Mouse (Mus musculus) CH12.LX (cell line): ENCODE data around the gene Dnmbp. TPM values are rescaled to one million over a fixed set of nuclear protein-coding genes. Genes with fewer than 3 reads are reported as not detected.

Experiments
- DNase-seq: peaks from one replicate; pipeline ENCODE4 v3.0.0-alpha.2; 2013; ENCODE audit errors: extremely low read depth
- H3K27ac ChIP-seq: 2 replicates; pipeline ENCODE4 v1.5.1; 2012; ENCODE audit warnings: low read depth, mild to moderate bottlenecking, control low read depth, moderate library complexity; ENCODE audit not compliant: insufficient read depth
- H3K27me3 ChIP-seq: replicated peaks from 2 replicates; pipeline ENCODE3; 2012; ENCODE audit warnings: inconsistent platforms
- H3K36me3 ChIP-seq, 2 experiments: replicated peaks in 1 of 2; 2 replicates each; pipeline versions ENCODE3 to v1.6.1; 2012; ENCODE audit warnings: inconsistent platforms in 1 of 2, low read length in 1 of 2, mild to moderate bottlenecking in 1 of 2, mixed read lengths in 1 of 2, moderate library complexity in 1 of 2; ENCODE audit not compliant: control insufficient read depth in 1 of 2, insufficient read depth in 1 of 2
- H3K4me1 ChIP-seq, 2 experiments: 2 replicates each; pipeline ENCODE4 v1.6.1; 2012; ENCODE audit warnings: inconsistent platforms in 1 of 2, moderate library complexity in 1 of 2; ENCODE audit not compliant: insufficient read depth in 2 of 2, control insufficient read depth in 1 of 2
- H3K4me2 ChIP-seq: 2 replicates; pipeline ENCODE4 v1.6.1; 2012; ENCODE audit warnings: low read depth, mild to moderate bottlenecking, control low read depth; ENCODE audit not compliant: poor library complexity, insufficient read depth, severe bottlenecking
- H3K4me3 ChIP-seq, 3 experiments: fragments of 150-350 bp in 1 of 3; sonication (generic) in 1 of 3; replicated peaks in 1 of 3; 2 replicates each; pipeline versions ENCODE3 to v1.5.1; 2011 to 2012; ENCODE audit warnings: low read depth in 2 of 3, low read length in 2 of 3, mild to moderate bottlenecking in 2 of 3, moderate library complexity in 2 of 3, control low read depth in 1 of 3, improper control_type of control experiment in 1 of 3, inconsistent platforms in 1 of 3, mixed read lengths in 1 of 3; ENCODE audit not compliant: poor library complexity in 1 of 3
- H3K79me2 ChIP-seq: replicated peaks from 2 replicates; pipeline ENCODE4 v1.6.1; 2012; ENCODE audit warnings: mild to moderate bottlenecking, moderate library complexity; ENCODE audit not compliant: control insufficient read depth, poor library complexity, insufficient read depth, severe bottlenecking; ENCODE audit errors: extremely low read depth
- H3K9ac ChIP-seq: 2 replicates; pipeline ENCODE4 v1.6.1; 2012; ENCODE audit warnings: low read depth, mild to moderate bottlenecking, control low read depth, moderate library complexity; ENCODE audit not compliant: insufficient read depth
- H3K9me3 ChIP-seq: replicated peaks from 2 replicates; pipeline ENCODE3; 2012; ENCODE audit warnings: low read length, inconsistent platforms, mixed read lengths
- BHLHE40 ChIP-seq: IDR thresholded peaks from 2 replicates; pipeline ENCODE4 v1.6.1; 2011; ENCODE audit warnings: mild to moderate bottlenecking, low read depth, low read length, improper control_type of control experiment
- CHD2 ChIP-seq: IDR thresholded peaks from 2 replicates; pipeline ENCODE4 v1.6.1; 2011; ENCODE audit warnings: low read length, improper control_type of control experiment
- CTCF ChIP-seq, 2 experiments: IDR thresholded peaks in 1 of 2; conservative IDR thresholded peaks in 1 of 2; 2 replicates each; pipeline ENCODE4 v1.5.1; 2011 to 2012; ENCODE audit warnings: low read depth in 2 of 2, low read length in 2 of 2, improper control_type of control experiment in 1 of 2, inconsistent platforms in 1 of 2, mild to moderate bottlenecking in 1 of 2, moderate library complexity in 1 of 2
- ETS1 ChIP-seq: conservative IDR thresholded peaks from 2 replicates; pipeline ENCODE4 v1.6.1; 2012; ENCODE audit warnings: low read depth, mild to moderate bottlenecking, inconsistent platforms, low read length, improper control_type of control experiment, moderate library complexity
- GABPA ChIP-seq: IDR thresholded peaks from 2 replicates; pipeline ENCODE4 v1.6.1; 2012; ENCODE audit warnings: low read depth, low read length, improper control_type of control experiment, inconsistent platforms; ENCODE audit not compliant: insufficient replicate concordance
- IRF4 ChIP-seq: IDR thresholded peaks from 2 replicates; pipeline ENCODE4 v1.6.1; 2014; ENCODE audit warnings: low read depth, mild to moderate bottlenecking, inconsistent platforms, low read length, improper control_type of control experiment
- MAFK ChIP-seq: IDR thresholded peaks from 2 replicates; pipeline ENCODE4 v1.6.1; 2011; ENCODE audit warnings: low read length, improper control_type of control experiment; ENCODE audit not compliant: insufficient replicate concordance
- MEF2A ChIP-seq: IDR thresholded peaks from 2 replicates; pipeline ENCODE4 v1.6.1; 2014; ENCODE audit warnings: low read depth, mild to moderate bottlenecking, inconsistent platforms, low read length, improper control_type of control experiment, borderline replicate concordance
- NELFE ChIP-seq: IDR thresholded peaks from 2 replicates; pipeline ENCODE4 v1.6.1; 2011; ENCODE audit warnings: low read depth, low read length, improper control_type of control experiment
- PAX5 ChIP-seq: IDR thresholded peaks from 2 replicates; pipeline ENCODE4 v1.6.1; 2012; ENCODE audit warnings: low read length, inconsistent platforms, mixed read lengths
- POLR2A ChIP-seq: IDR thresholded peaks from 2 replicates; pipeline ENCODE4 v1.6.1; 2011; ENCODE audit warnings: low read depth, mild to moderate bottlenecking, improper control_type of control experiment, low read length
- POLR2AphosphoS2 ChIP-seq: IDR thresholded peaks from 2 replicates; pipeline ENCODE4 v1.6.1; 2011; ENCODE audit warnings: low read depth, low read length, improper control_type of control experiment
- RCOR1 ChIP-seq: conservative IDR thresholded peaks from 2 replicates; pipeline ENCODE4 v1.6.1; 2012; ENCODE audit warnings: low read depth, mild to moderate bottlenecking, inconsistent platforms, low read length, improper control_type of control experiment
- SIN3A ChIP-seq: IDR thresholded peaks from 2 replicates; pipeline ENCODE4 v1.6.1; 2012; ENCODE audit warnings: low read length, improper control_type of control experiment, inconsistent platforms
- USF1 ChIP-seq: IDR thresholded peaks from 2 replicates; pipeline ENCODE4 v1.6.1; 2014; ENCODE audit warnings: low read depth, mild to moderate bottlenecking, inconsistent platforms, low read length, improper control_type of control experiment
- USF2 ChIP-seq: conservative IDR thresholded peaks from 2 replicates; pipeline ENCODE4 v1.6.1; 2011; ENCODE audit warnings: low read depth, low read length, improper control_type of control experiment
- ZMIZ1 ChIP-seq: IDR thresholded peaks from 2 replicates; pipeline ENCODE4 v1.6.1; 2012; ENCODE audit warnings: low read depth, mild to moderate bottlenecking, inconsistent platforms, low read length, improper control_type of control experiment
- dilution Hi-C: fragments of 300-500 bp; cut with MboI; formaldehyde crosslinking; loops from 2 replicates; pipeline ENCODE4 v1.14.3; 2020; ENCODE audit warnings: low sequenced_read_pairs; ENCODE audit not compliant: extremely low pct_unique_long_range_greater_than_20kb, extremely low pct_ligation_motif_present
- in situ Hi-C: fragments of 300-500 bp; cut with MboI; formaldehyde crosslinking; loops from 3 replicates; pipeline ENCODE4 v1.14.3; 2019; ENCODE audit warnings: low sequenced_read_pairs, low pct_ligation_motif_present, low pct_unique_long_range_greater_than_20kb, mixed read lengths
- polyA plus RNA-seq: library from polyadenylated mRNA; unstranded; fragments of >175 nt; gene quantifications from 2 replicates; pipeline ENCODE4 v1.2.1, GENCODE M21; 2012; ENCODE audit warnings: low read depth; ENCODE audit not compliant: insufficient read length
- total RNA-seq, 2 experiments: library from RNA; depleted of rRNA; stranded (reverse); fragments of 300-350 nt in 1 of 2; fragments of >200 nt in 1 of 2; gene quantifications; 2 replicates each; pipeline ENCODE4 v1.2.3; 2012 to 2014

Gene Dnmbp
- total and polyA plus RNA-seq, 3 experiments = 1.8 to 5.4 (median 2.3) TPM

GRCm38 (mm10) chr19:43809331-43809730, 130.7 kb downstream of the Dnmbp start:
- no peaks in the 10 kb centered on the region for H3K9me3 ChIP-seq
- in situ Hi-C loops (no loop called here), dilution Hi-C loops (no loop called here)
- H3K36me3 ChIP-seq = no peaks in the 10 kb centered on the region
- no peaks in the 10 kb centered on the region for H3K79me2 ChIP-seq
- H3K4me2 ChIP-seq = no peak overlapping the region; the same call in 1 of the 2 replicates
- H3K27me3 ChIP-seq = no peaks in the 10 kb centered on the region
- H3K4me1 ChIP-seq = peaks cover 5 to 10% of the 10 kb centered on the region in 2 experiments
- H3K4me3 ChIP-seq = no peak overlapping the region
- TF ChIP-seq USF1 = no peak
- TF ChIP-seq CTCF (conservative IDR thresholded peaks at IDR 0.05 in 1 of 2, IDR thresholded peaks at IDR 0.05 in 1 of 2; ENCODE audit: low read depth in 2 of 2, low read length in 2 of 2) = no peak
- no peak for TF ChIP-seq POLR2AphosphoS2
- no peak for TF ChIP-seq MAFK
- TF ChIP-seq ZMIZ1 = no peak
- TF ChIP-seq MEF2A = no peak
- no peak for TF ChIP-seq POLR2A
- no peak for TF ChIP-seq NELFE
- DNase-seq = peak; percentile 66
- no peak overlapping the region for H3K27ac ChIP-seq
- H3K9ac ChIP-seq = no peak overlapping the region

GRCm38 (mm10) chr19:43803866-43804265, 136.1 kb downstream of the Dnmbp start:
- peaks cover 6 to 13% of the 10 kb centered on the region in 2 experiments; a peak in 3 of 4 replicates for H3K4me1 ChIP-seq
- no peaks in the 10 kb centered on the region for H3K79me2 ChIP-seq
- no peak overlapping the region for H3K9ac ChIP-seq
- no peaks in the 10 kb centered on the region for H3K36me3 ChIP-seq
- dilution Hi-C loops (no loop called here), in situ Hi-C loops (no loop called here)
- no peak overlapping the region for H3K4me3 ChIP-seq
- no peaks in the 10 kb centered on the region for H3K9me3 ChIP-seq
- TF ChIP-seq ETS1 (no peak), IRF4 (no peak), CTCF (conservative IDR thresholded peaks at IDR 0.05 in 1 of 2, IDR thresholded peaks at IDR 0.05 in 1 of 2; ENCODE audit: low read depth in 2 of 2, low read length in 2 of 2) (no peak), GABPA (no peak), RCOR1 (no peak), SIN3A (no peak), MAFK (no peak), CHD2 (no peak), USF2 (no peak), BHLHE40 (no peak), PAX5 (no peak)
- H3K27ac ChIP-seq = no peak overlapping the region
- DNase-seq = no peak
- H3K4me2 ChIP-seq = no peak overlapping the region
- H3K27me3 ChIP-seq = no peaks in the 10 kb centered on the region
